Mouse (Mus musculus): ENCODE measurements around the gene Stbd1. TPM values are rescaled to one million over a fixed set of nuclear protein-coding genes. Genes with fewer than 3 reads are reported as not detected.

The Stbd1 gene
- 5.8 TPM for polyA plus RNA-seq (2015; fragmentation: Illumina TruSeq; extraction: RNeasy Lipid Tissue Mini Kit (QIAGEN cat#74804); ENCODE audit: insufficient read depth, low read depth, low replicate concordance)

DNA sequence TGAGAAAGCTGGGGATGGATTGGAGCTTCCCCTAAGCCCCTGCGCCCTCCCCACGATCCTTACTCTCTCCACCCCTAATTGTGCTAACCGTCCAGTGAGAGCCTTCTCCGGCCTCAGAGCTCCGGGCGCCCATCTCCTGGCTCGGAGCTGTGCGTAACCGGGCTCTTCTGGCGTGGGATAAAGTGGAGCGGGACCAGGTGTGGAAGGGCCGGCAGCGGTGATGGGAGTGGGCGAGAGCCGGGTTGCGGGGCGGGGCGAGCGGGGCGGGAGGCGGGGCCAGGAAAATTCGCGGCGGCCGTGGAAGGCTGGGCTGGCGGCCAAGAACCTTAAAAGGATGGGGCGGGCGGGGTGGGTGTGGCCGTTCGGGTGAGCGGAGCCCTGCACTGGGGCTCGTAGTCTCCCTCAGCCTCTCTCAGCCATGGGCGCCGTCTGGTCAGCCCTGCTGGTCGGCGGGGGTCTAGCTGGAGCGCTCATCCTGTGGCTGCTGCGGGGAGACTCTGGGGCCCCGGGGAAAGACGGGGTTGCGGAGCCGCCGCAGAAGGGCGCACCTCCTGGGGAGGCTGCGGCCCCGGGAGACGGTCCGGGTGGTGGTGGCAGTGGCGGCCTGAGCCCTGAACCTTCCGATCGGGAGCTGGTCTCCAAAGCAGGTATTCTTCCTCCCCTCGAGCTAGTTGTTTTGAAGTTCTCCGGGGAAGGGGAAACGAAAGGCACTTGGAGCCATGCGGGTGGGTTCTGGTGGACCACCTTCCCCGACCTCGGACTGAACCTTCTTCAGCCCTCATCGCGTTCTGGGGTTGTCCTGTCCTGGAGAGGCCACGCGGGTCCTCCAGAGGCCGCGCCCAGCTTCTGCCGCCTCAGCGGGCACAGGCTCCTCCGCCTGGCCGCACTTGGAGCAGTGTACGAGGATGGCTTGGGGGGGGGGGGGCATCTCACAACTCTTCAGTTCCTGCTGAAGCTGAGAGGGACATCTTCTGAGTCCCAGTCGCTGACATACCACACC is at the start of gene Stbd1:
Gene Stbd1, plus strand, starts transcription at position 351 of the 1,000 bp plus-strand sequence.

GRCm38 (mm10) chr5:92554891-92555511 is 47.8 kb upstream of the Stbd1 start, which contains the start of gene Fam47e:
Gene Fam47e, plus strand, starts transcription at chr5:92555069.

Other genes starting within 250 kb of the Stbd1 start
- 3.9 TPM for gene Nup54, start 167.8 kb upstream of the Stbd1 start, polyA plus RNA-seq (2015; fragmentation: Illumina TruSeq; extraction: RNeasy Lipid Tissue Mini Kit (QIAGEN cat#74804); ENCODE audit: insufficient read depth, low read depth, low replicate concordance)
- 16.6 TPM for gene Scarb2, start 96.2 kb upstream of the Stbd1 start, polyA plus RNA-seq (2015; fragmentation: Illumina TruSeq; extraction: RNeasy Lipid Tissue Mini Kit (QIAGEN cat#74804); ENCODE audit: insufficient read depth, low read depth, low replicate concordance)
- not detected for gene Fam47e, start 48.0 kb upstream of the Stbd1 start, polyA plus RNA-seq (2015; fragmentation: Illumina TruSeq; extraction: RNeasy Lipid Tissue Mini Kit (QIAGEN cat#74804); ENCODE audit: insufficient read depth, low read depth, low replicate concordance)
- 0.31 TPM for gene Ccdc158, start 72.2 kb downstream of the Stbd1 start, polyA plus RNA-seq (2015; fragmentation: Illumina TruSeq; extraction: RNeasy Lipid Tissue Mini Kit (QIAGEN cat#74804); ENCODE audit: insufficient read depth, low read depth, low replicate concordance)
- 4.3 TPM for gene Shroom3, start 80.4 kb downstream of the Stbd1 start, polyA plus RNA-seq (2015; fragmentation: Illumina TruSeq; extraction: RNeasy Lipid Tissue Mini Kit (QIAGEN cat#74804); ENCODE audit: insufficient read depth, low read depth, low replicate concordance)

All from pancreas, adult 10 weeks (tissue).